18 mouse cellular contexts compared by ENCODE assay signal in the genomic region with DNA sequence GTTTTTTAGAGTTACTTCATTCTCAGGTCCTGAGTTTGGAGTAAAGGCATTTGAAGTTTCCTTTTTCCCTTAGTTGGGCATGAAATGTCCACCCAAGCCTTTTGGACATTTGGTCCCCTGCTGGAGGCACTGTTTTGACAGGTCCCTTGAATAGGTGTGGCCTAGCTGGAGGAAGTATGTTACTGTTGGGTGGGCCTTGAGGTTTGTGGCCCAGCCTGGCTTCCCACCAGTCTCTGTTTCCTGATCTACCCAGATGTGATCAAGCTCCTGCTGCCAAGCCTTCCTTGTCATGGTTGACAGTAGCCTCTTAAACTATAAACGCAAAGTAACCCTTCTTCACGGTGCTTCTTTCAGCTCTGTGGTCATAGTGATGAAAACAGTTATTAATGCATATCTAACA.
"Had no signal": no experiment of that assay in that cellular context is flagged by ENCODE, and none has a peak within 500 bp of the region (broad histone marks: within the 10 kb centered on the region; RNA-seq: fewer than 3 reads in every experiment).

No protein-coding gene starts in this region.

- DNase-seq: kidney, adult 18-20 months; kidney, postnatal 25 days; layer of hippocampus, adult 9-11 months; lung, adult 18-20 months; lung, postnatal 10 days; lung, postnatal 36 days; midbrain, embryonic 14.5 days; right cerebral cortex, postnatal 25 days; spleen, adult 18-20 months; thymus, postnatal 14 days; thymus, postnatal 4 days had no signal

- H3K27me3 ChIP-seq: intestine, embryonic 15.5 days; lung, embryonic 15.5 days; stomach, embryonic 15.5 days had no signal

- H3K9ac ChIP-seq: intestine, embryonic 15.5 days; liver, embryonic 14.5 days; lung, embryonic 15.5 days; stomach, embryonic 15.5 days had no signal

- H3K27ac ChIP-seq: intestine, embryonic 15.5 days; kidney, postnatal 0 days; layer of hippocampus, adult 2 months; liver, embryonic 14.5 days; lung, embryonic 15.5 days; stomach, embryonic 15.5 days had no signal

- H3K9me3 ChIP-seq: intestine, embryonic 15.5 days; lung, embryonic 15.5 days; stomach, embryonic 15.5 days had no signal

- H3K4me2 ChIP-seq: intestine, embryonic 15.5 days; lung, embryonic 15.5 days; midbrain, embryonic 11.5 days; stomach, embryonic 15.5 days had no signal

- ATAC-seq: intestine, embryonic 15.5 days had no signal

- H3K4me1 ChIP-seq: intestine, embryonic 15.5 days had no signal

- H3K4me3 ChIP-seq: intestine, embryonic 15.5 days; layer of hippocampus, adult 2 months; lung, embryonic 15.5 days; stomach, embryonic 15.5 days had no signal
